In genomic region chr3:121171243-121171871, GRCm38 (mm10) we compare ENCODE assay signal across 8 mouse cellular contexts. TPM values are rescaled to one million over a fixed set of nuclear protein-coding genes. Genes with fewer than 3 reads are reported as not detected.
DNase-seq lines count a peak whose midpoint lies in the region; ATAC-seq and TF ChIP-seq lines count a peak whose summit lies in the region.

TSS of gene Rwdd3 (minus strand) at chr3:121171695.

- H3K27ac ChIP-seq in bone marrow macrophage, adult 2 months (ENCODE audit: insufficient read depth, low read depth, low read length), result no peak within 1 kb of the TSS
- no peak within 1 kb of the TSS for H3K27ac ChIP-seq in embryonic fibroblast, embryonic 13.5 days (ENCODE audit: insufficient read depth, low read length)
- peak within 1 kb of the TSS; percentile 70 for H3K27ac ChIP-seq in heart, embryonic 11.5 days (ENCODE audit: low read depth, low read length)
- H3K27ac ChIP-seq in kidney, embryonic 16.5 days (ENCODE audit: low read length), result peak within 1 kb of the TSS; percentile 51; the same call in 1 of the 2 replicates
- peak within 1 kb of the TSS; percentile 98 for H3K27ac ChIP-seq in liver, adult 2 months (replicated peaks; ENCODE audit: insufficient read depth, low read depth, low read length)

- H3ac ChIP-seq in myocyte (ENCODE audit: control insufficient read depth, insufficient read length), result peak within 1 kb of the TSS; percentile 18

- TF ChIP-seq POLR2A in bone marrow macrophage, adult 2 months (IDR thresholded peaks at IDR 0.05; ENCODE audit: borderline replicate concordance, low read depth, low read length), result no peak
- peak; percentile 41 for TF ChIP-seq POLR2A in embryonic fibroblast, embryonic 13.5 days (IDR thresholded peaks at IDR 0.05; ENCODE audit: low read depth, low read length)
- TF ChIP-seq POLR2A in liver, adult 2 months (IDR thresholded peaks at IDR 0.05; ENCODE audit: extremely low read depth, insufficient read depth, low read length), result 0 out of 2 replicates have a peak, but pooled peaks have one; percentile 12
- TF ChIP-seq POLR2A in myocyte (IDR thresholded peaks at IDR 0.05; ENCODE audit: insufficient read length, low read depth), result peak; percentile 69

- peak within 1 kb of the TSS; percentile 87 for H3K4me2 ChIP-seq in heart, embryonic 11.5 days
- peak within 1 kb of the TSS; percentile 79 for H3K4me2 ChIP-seq in kidney, embryonic 16.5 days (replicated peaks; ENCODE audit: low read depth, low read length)
- peak within 1 kb of the TSS; percentile 79 for H3K4me2 ChIP-seq in myocyte (ENCODE audit: low read depth)

- DNase-seq in A20 (ENCODE audit: low read depth, low spot score), result peak; percentile 95
- DNase-seq in liver, adult 2 months (ENCODE audit: extremely low read depth, low read depth, low spot score), result peak; percentile 80
- peak; percentile 95 for DNase-seq in splenic B cell, adult 2 months (ENCODE audit: low read depth, low spot score)

- no peaks in the 10 kb centered on the region for H3K79me2 ChIP-seq in liver, adult 2 months (ENCODE audit: control insufficient read depth, insufficient read depth, low read length)
- no peaks in the 10 kb centered on the region for H3K79me2 ChIP-seq in myocyte (ENCODE audit: control insufficient read depth, insufficient read depth)

- H3K4me1 ChIP-seq in bone marrow macrophage, adult 2 months (ENCODE audit: control insufficient read depth, insufficient read depth, low read length), result peaks cover 6% of the 10 kb centered on the region
- H3K4me1 ChIP-seq in embryonic fibroblast, embryonic 13.5 days (ENCODE audit: control insufficient read depth, insufficient read depth, low read length), result no peaks in the 10 kb centered on the region
- H3K4me1 ChIP-seq in heart, embryonic 11.5 days (ENCODE audit: control insufficient read depth, insufficient read depth, low read length), result no peaks in the 10 kb centered on the region
- 0 out of 2 replicates have a peak, but pooled peaks cover 3% of the 10 kb centered on the region for H3K4me1 ChIP-seq in kidney, embryonic 16.5 days (ENCODE audit: insufficient read depth, low read length)
- H3K4me1 ChIP-seq in liver, adult 2 months (ENCODE audit: control insufficient read depth, insufficient read depth, low read length), result peaks cover 34% of the 10 kb centered on the region

- no peaks in the 10 kb centered on the region for H3K9me3 ChIP-seq in heart, embryonic 11.5 days (replicated peaks; ENCODE audit: control insufficient read depth, low read length)
- peaks cover 3% of the 10 kb centered on the region; the same call in 1 of the 2 replicates for H3K9me3 ChIP-seq in kidney, embryonic 16.5 days (ENCODE audit: low read length)

- ATAC-seq in heart, embryonic 11.5 days (replicated peaks; ENCODE audit: insufficient number of reproducible peaks, low FRiP score, low TSS enrichment), result peak; percentile 90
- ATAC-seq in kidney, embryonic 16.5 days (ENCODE audit: low FRiP score, low TSS enrichment), result peak; percentile 96

- H3K4me3 ChIP-seq in bone marrow macrophage, adult 2 months (ENCODE audit: insufficient read depth, low read length), result peak within 1 kb of the TSS; percentile 87
- H3K4me3 ChIP-seq in embryonic fibroblast, embryonic 13.5 days (ENCODE audit: insufficient read depth, low read length), result peak within 1 kb of the TSS; percentile 65
- peak within 1 kb of the TSS; percentile 75 for H3K4me3 ChIP-seq in heart, embryonic 11.5 days (ENCODE audit: low read depth, low read length)
- H3K4me3 ChIP-seq in kidney, embryonic 16.5 days (ENCODE audit: low read length), result peak within 1 kb of the TSS; percentile 64
- H3K4me3 ChIP-seq in liver, adult 2 months (ENCODE audit: insufficient read depth, low read depth, low read length), result peak within 1 kb of the TSS; percentile 95
- H3K4me3 ChIP-seq in myocyte, result peak within 1 kb of the TSS; percentile 61

- no peaks in the 10 kb centered on the region for H3K27me3 ChIP-seq in heart, embryonic 11.5 days (ENCODE audit: control insufficient read depth, insufficient read depth, low read length)
- no peaks in the 10 kb centered on the region for H3K27me3 ChIP-seq in kidney, embryonic 16.5 days (ENCODE audit: insufficient read depth, low read length)
- no peaks in the 10 kb centered on the region for H3K27me3 ChIP-seq in liver, adult 2 months (ENCODE audit: control insufficient read depth, insufficient read depth, low read length)
- no peaks in the 10 kb centered on the region for H3K27me3 ChIP-seq in myocyte (ENCODE audit: control insufficient read depth, insufficient read depth, insufficient read length)
- no peaks in the 10 kb centered on the region for H3K27me3 ChIP-seq in splenic B cell, adult 2 months (ENCODE audit: control insufficient read depth, insufficient read depth, low read length, poor library complexity, severe bottlenecking)

- H3K36me3 ChIP-seq in heart, embryonic 11.5 days (ENCODE audit: control insufficient read depth, insufficient read depth, low read length), result no peaks in the 10 kb centered on the region
- H3K36me3 ChIP-seq in kidney, embryonic 16.5 days (ENCODE audit: insufficient read depth, low read length), result no peaks in the 10 kb centered on the region
- no peaks in the 10 kb centered on the region for H3K36me3 ChIP-seq in liver, adult 2 months (ENCODE audit: control insufficient read depth, insufficient read depth, low read length)
- H3K36me3 ChIP-seq in myocyte (ENCODE audit: control insufficient read depth, insufficient read depth), result no peaks in the 10 kb centered on the region
- no peaks in the 10 kb centered on the region for H3K36me3 ChIP-seq in splenic B cell, adult 2 months (ENCODE audit: control insufficient read depth, insufficient read depth, low read length, poor library complexity, severe bottlenecking)

- TF ChIP-seq CTCF in bone marrow macrophage, adult 2 months (IDR thresholded peaks at IDR 0.05; ENCODE audit: low read depth, low read length), result peak; percentile 49
- TF ChIP-seq CTCF in embryonic fibroblast, embryonic 13.5 days (IDR thresholded peaks at IDR 0.05; ENCODE audit: borderline replicate concordance, insufficient read depth, low read length), result peak; percentile 41
- TF ChIP-seq CTCF in liver, adult 2 months (IDR thresholded peaks at IDR 0.05; ENCODE audit: low read depth, low read length), result peak; percentile 84

- 1% methylated on average over 40 of the region's 40 CpGs for WGBS in heart, embryonic 11.5 days (ENCODE audit: insufficient replicate concordance)
- under 1% methylated on average over 40 of the region's 40 CpGs for WGBS in kidney, embryonic 16.5 days
- WGBS in liver, adult 2 months, result under 1% methylated on average over 40 of the region's 40 CpGs

- H3K9ac ChIP-seq in heart, embryonic 11.5 days (ENCODE audit: low read depth, low read length), result peak within 1 kb of the TSS; percentile 82
- H3K9ac ChIP-seq in kidney, embryonic 16.5 days (replicated peaks; ENCODE audit: low read length), result peak within 1 kb of the TSS; percentile 70
- peak within 1 kb of the TSS; percentile 88 for H3K9ac ChIP-seq in liver, adult 2 months (ENCODE audit: low read depth, low read length)

TF ChIP-seq in myocyte, 11 proteins besides CTCF, POLR2A, EP300 and RAD21:
- no peak for TF ChIP-seq MYOD1 (IDR thresholded peaks at IDR 0.05; ENCODE audit: control insufficient read depth in 1 of 3, insufficient read length in 2 of 3, low read depth in 2 of 3)
- peak; percentile 48 for TF ChIP-seq SRF (IDR thresholded peaks at IDR 0.05; ENCODE audit: control insufficient read depth, insufficient read length, low read depth)
- no peak for TF ChIP-seq E2F4 (IDR thresholded peaks at IDR 0.05; ENCODE audit: insufficient read depth)
- peak in 1 of 3 experiments; percentile 20 for TF ChIP-seq MYOG (IDR thresholded peaks at IDR 0.05; ENCODE audit: control insufficient read depth in 1 of 3, insufficient read depth in 1 of 3, insufficient read length in 2 of 3, low read depth in 2 of 3)

RNA-seq across cellular contexts. Expression of gene Rwdd3, which starts in this region (rescaled TPM):
- 3.8 and 6.2 TPM in 2 replicates for polyA plus RNA-seq in bone marrow macrophage, adult 2 months (2012; ENCODE audit: insufficient read depth, insufficient read length, missing spikeins)
- polyA plus RNA-seq in embryonic fibroblast, embryonic 13.5 days (2011; ENCODE audit: insufficient read length, low read depth, missing spikeins), result 3.6 and 5.9 TPM in 2 replicates
- 4.3 and 4.4 TPM in 2 replicates for polyA plus RNA-seq in heart, embryonic 11.5 days (2014; fragmentation: Nextera tagmentation; extraction: Ambion mirVana)
- polyA plus RNA-seq in kidney, embryonic 16.5 days (2015; fragmentation: Nextera tagmentation; extraction: Ambion mirVana), result 5.3 and 5.4 TPM in 2 replicates
- 10.5 and 12.9 TPM in 2 replicates for total RNA-seq in liver, adult 2 months (2014; rRNA removed)
- 2.5 and 3.5 TPM in 2 replicates for polyA plus RNA-seq in liver, adult 2 months (2012; rRNA removed)
- 3.3 TPM for polyA plus RNA-seq in myocyte (2012; fragmentation: generic; extraction: Trizol)

Comparison
In these comparisons a context has a peak if more than half of its experiments do, and no peak if none do; other contexts are left out.
1. H3K27ac ChIP-seq: peak in heart, embryonic 11.5 days (single experiment), kidney, embryonic 16.5 days (single experiment) and liver, adult 2 months (single experiment); none in bone marrow macrophage, adult 2 months (single experiment) and embryonic fibroblast, embryonic 13.5 days (single experiment).
2. Peak in every context shown above with its lines, with median percentiles within 50 percentile points of each other: DNase-seq, H3K4me3 ChIP-seq, CTCF ChIP-seq, H3K4me2 ChIP-seq and H3K9ac ChIP-seq.